Mouse (Mus musculus) urinary bladder, postnatal 36 days (tissue): ENCODE measurements around the gene Itpa.
A peak's percentile ranks its signal among the peaks of the same experiment; 100 is the strongest.
"Not testable (repeated sequence)": the region's sequence is repeated elsewhere in the genome, so short reads cannot be mapped to it uniquely, and the experiment has no call there.

Experiments used
- DNase-seq, 2 experiments: peaks; one replicate each; pipeline ENCODE4 v3.0.0; 2022; ENCODE audit warnings: low spot score in 2 of 2, mixed read lengths in 1 of 2

Itpa gene

DNA sequence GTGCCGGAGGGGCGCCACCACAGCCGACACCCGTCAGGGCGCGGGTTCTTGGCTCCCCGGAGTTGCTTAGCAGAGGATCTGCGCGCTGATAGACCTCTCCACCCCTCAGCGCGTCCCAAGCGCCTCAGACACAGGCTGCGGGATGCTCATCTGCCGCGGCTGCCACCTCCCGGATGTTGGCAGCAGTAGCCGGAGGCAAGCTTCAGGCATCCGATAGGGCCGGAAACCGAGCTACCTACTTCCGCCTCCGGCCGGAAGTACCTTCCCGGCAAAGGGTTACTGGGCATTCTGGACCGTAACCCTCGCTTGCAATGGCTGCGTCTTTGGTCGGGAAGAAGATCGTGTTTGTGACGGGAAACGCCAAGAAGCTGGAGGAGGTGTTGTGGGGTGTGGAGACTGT is at the start of gene Itpa:
Gene Itpa (plus strand): TSS at position 52 of the 400 bp plus-strand sequence.
- peak; percentile 75 to 86 for DNase-seq

DNA sequence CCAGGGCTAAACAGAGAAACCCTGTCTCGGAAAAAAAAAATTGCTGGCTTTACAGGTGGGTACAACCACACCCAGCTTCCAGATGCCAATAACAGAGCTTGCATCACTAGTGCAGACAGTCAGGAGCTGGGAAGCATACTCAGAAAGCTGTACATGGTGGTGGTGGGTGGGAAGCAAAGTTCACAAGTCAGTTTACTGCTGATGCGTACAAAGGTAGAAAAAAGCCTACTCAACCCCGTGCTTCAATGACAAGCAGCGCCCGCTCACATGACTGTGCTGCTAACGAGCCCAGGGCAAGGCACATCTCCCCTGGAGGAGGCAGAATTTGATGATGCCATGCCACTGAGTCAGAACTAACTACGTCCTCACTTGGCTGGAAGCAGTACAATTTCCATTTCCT is 48.4 kb upstream of the Itpa start:
- DNase-seq = no peak

DNA sequence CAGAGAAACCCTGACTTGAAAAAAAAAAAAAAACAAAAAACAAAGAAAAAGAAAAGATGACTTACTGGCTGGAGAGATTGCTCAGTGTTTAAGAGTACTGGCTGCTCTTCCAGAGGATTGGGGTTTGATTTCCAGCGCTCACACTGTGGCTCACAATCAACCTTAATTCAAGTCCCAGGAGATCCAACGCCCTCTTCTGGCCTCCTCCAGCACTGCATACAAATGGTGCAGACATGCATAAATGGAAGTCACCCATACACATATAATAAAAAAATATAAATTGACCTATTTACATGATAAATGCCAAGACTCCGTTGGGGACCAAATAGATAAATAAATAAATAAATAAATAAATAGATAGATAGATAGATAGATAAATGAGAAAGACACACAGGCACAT is 39.0 kb upstream of the Itpa start:
- DNase-seq = no peak

DNA sequence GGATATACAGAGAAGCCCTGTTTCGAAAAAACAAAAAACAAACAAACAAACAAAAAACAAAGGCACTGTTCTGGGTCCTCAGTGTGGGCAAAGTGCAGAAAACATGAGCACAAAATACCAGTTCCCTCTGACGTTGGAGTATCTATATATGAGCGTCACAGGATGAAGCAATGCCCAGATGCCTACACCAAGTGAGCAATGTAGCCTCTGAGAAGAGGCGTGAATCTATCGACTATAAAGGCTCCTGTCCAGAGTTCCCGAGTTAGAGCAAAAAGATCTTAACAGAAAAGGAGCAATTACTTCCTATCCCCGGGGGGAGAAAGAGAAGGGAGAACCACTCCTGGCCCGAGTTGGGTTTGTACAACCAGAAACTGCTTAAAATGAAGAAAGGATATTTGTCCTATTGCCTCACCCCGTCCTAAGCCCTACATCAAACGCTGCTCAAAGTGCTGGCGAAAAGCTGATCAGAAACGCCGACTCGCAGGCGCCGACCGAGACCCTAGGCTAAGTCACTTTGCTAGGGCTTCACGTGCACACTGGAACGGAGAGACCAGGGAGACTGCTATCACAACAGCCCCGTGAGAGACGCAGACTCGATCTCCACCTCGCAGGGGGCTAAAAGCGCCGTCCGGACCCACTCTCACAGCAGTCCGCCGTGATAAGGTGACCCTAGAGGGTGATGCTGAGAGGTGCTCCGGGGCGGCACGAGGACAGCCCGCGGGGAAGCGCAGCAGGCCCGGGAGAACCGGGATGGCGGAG is 38.2 kb upstream of the Itpa start:
- no peak for DNase-seq

DNA sequence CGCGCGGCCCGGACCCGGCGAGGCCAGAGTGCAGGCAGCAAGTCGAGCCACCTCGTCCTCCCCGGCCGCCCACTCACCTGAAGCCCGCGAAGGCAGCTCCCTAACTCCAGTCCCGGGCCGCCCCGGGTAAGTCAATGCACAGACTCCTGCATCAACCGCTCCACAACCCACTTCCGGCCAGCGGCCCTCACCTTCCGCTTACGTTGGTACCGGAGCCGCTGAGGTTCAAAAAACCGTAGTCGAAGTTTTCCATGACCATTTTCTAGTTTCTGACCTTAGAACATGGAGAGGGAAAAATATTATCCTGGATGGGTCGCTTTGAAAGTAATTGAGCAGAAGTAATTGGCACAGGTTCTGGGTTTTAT is 37.6 kb upstream of the Itpa start, which contains the start of the genes Fastkd5 and Ubox5:
Gene Fastkd5 (minus strand): TSS at position 189 of the 365 bp plus-strand sequence.
Gene Ubox5 (minus strand): TSS at position 200 of the 365 bp plus-strand sequence.
- peak; percentile 89 to 90 for DNase-seq

DNA sequence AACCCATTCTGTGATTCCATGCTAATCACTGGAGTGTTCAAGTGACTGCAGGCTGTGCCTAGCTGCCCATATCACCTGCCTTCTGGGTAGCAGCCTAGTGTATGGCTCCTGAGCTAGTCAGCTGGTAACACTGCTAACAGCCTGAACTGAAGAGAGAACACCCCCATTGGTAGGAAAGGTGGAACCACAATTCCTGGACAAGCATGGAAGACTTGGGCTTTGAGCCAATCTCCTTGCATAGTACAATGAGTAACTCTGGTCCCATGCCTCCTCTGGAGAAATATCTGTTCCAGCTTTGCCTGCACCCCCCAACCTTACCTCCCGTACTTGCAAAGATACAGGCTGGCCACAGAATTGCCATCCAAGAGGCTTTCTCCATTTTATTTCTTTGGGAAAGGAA is 35.0 kb upstream of the Itpa start:
- DNase-seq = no peak

DNA sequence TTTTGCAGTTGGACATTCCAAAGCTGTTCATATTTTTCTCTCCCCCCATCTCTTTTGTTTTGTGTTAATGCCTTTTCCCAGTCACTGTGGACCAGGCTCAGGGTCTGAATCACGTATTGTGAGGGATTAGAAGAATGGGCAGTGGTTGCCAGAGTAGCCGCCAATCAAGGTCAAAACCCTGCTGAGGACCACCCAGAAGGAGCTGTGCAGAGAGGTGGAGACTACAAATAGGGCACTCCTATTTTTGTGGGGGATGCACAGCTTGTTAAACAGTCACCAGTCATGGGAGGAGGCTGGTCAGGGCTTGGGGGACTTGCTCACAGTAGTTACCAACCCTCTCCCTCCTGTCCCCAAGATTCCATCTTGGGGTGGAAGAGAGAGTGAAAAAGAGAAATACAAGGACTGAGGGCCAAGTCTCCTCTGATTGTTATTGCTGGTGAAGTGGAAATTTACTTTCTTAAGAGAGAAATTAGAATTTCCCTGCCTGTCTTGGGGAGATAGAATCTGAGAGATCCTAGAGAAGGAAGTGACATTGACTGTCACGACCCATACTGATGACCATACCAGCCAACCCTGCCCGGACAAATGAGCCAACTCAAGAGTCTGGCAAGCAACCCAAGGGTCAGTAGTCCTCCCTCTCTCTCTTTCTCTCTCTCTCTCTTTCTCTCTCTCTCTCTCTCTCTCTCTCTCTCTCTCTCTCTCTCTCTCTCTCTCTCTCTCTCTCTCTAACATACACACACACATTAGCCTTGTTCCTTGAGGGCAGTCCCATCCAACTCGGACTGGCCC is 34.3 kb upstream of the Itpa start:
- no peak for DNase-seq

DNA sequence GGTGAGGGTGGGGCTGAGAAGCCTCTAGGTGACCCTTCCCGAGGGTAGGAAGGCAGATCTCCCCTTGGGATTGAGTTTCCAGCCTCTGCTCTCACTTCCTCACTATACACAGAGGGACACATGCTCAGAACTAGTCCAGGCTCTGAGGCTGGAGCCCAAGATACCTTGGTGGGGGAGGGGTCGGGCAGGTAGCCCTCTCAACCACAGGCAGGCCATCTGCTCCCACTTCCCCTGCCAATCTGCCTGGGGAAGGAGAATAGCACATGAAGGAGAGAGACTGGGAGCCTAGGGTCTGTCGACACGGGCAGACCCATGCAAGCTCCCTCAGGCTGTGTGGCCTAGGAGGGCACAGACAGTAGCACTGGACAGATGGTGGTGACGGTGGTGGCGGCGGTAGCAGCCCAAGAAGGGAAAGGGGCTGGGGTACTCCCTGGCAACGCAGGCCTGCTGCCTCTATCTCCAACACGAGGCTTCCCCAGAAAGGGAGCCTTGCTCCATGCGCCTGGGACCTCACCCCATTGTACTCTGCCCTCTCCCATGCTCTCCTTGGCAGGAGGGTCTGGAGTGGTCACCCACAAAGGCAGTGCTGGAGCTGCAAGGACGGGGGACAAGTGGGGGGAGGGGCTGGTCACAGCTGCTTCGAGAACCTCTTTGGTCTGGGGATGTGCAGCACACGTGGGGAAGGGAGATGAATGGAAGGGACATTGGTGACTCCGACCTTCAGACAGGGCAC is 33.2 kb upstream of the Itpa start:
- no peak for DNase-seq

DNA sequence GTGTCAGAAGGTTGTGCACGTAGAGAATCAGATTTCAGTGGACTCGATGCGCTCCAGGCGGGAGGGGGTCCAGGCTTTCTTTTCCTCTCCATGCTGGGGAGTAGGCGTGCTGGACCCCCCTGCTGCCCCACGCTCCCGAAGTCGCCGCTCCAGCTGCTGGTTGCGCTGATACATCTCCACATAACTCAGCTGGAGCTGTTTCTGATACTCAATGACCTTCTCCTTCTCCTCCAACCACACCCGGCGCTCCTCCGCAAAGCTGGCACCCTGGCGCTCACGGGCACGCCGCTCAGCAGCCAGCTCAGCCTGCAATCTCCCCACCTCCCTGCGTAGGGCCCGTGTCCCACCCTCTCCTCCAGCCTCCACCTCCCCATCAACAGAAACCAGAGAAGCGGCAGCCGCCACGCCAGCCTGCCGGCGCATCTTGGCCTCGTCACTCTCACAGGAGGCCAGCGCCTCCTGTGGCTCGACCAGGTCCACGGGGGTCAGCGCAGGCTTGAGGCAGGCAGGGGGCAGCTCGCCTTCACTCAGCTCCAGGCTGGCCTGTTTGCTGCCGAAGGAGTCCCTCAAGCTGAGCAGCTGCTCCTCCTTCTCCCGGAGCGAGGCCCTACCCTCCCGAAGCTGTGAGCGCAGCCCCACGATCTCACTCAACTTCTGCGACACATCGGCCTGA is 32.5 kb upstream of the Itpa start:
- no peak for DNase-seq

DNA sequence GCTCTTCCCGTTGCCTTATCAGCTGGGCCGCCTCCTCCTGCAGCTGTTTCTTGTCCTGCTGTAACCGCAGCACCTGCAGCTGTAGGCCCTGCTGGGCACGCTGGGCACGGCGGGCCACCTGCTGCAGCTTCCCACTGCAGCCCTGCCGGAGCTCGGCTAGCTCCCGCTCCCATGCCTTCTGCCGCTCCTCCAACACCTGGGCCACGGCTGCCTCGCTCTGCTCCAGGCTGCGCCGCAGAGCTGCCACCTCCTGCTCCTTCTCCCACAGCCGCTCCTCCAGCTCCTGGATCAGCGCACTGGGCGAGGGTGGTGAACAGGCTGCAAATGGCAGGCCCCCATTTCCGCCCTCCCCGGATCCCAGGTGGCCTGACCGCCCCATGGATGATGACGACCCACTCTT is 31.6 kb upstream of the Itpa start:
- no peak for DNase-seq

DNA sequence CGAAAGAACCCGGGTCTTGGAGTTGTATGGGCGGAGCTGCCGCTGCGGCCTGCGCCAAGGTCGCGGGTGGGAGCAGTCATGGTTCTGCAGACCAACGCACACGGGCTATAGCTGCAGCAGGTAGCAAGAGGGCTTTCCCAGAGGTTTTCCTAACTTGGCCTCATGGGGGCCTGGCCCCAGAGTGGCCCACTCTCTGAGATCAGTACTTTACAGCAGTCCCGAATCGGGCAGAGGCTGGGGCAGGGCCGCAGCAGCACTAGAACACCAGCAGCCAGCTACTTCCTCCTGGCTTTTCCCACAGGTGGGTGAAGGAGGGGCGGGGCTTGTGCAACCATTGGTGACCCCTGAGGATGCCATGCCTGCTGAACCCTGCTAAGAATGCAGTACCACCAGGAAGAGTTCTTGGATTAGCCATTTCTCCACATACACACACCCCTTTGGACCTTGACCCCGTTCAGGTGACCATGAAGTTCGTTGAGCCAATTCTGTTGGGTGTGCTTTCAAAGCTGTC is 29.3 kb upstream of the Itpa start:
- no peak for DNase-seq

DNA sequence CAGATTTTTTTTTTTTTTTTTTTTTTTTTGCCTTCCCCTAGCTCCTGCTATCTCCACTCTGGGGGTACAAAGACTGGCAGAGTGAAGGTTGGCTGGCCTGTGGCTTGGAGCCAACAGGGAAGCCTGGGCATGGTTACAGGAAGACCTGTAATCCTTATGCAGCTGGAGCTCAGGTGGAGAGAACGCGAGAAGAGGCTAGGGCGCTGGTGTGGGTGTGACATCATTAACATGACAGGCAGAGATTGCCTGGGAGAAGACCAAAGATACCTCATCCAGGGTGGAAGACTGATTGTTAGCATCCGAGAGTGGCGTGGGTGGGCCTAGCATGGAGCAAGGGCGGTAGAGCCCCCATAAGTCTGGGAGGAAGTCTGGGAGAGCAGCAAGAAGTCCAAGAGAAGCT is 28.1 kb upstream of the Itpa start:
- DNase-seq = no peak

DNA sequence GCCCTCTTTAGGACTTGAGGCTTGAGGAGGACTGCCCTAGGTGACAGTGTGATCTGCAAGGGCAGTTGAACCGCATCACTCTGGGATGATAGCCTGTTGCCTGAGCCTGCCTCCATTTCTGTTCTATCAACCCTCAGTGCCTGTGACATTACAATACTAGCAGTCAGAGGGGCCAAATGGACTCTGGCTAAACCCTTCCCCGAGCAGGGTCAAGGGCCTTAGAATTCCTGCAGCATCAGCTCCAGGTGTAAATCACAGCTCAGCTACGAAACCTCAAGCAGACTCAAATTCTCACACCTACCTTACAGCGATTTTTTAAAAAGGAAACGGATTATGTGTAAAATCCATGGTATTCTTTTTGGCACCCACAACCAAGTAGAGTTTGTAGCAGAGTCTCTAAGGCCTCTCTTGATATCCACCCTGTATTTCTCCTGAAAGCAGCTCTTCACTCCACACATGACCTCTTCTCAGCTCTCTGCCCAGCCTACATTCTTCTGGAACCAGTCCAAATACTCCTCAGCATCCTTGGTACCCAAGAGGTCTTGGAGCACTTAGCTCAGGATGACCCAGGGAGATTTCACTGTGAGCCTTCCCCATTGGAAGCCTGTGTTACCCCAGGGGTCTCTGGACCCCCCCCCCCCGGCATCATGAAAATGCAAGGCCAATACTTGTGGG is 25.9 kb upstream of the Itpa start:
- DNase-seq = no peak

DNA sequence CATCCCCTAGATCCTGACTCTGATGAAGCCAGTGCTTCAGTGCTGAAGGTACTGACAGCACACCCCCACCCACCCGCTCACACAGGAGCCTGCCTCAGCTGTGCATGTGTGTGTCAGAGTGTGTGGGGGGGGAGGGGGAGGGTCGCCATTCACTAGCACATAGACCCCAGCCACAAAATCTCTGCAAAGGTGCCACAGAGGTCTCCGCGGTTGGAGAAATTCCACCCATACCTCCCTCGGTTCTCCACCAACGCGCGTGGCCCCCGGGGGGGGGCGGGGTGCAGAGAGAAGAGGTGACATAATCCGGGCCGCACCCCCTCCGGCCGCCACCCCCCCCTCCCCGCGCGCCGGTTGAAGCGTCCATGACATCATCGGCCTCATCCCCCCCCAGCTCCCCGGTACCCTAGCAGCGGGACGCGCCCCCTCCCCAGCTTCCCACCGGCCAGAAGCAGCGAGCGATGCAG is 25.2 kb upstream of the Itpa start:
- no peak for DNase-seq

DNA sequence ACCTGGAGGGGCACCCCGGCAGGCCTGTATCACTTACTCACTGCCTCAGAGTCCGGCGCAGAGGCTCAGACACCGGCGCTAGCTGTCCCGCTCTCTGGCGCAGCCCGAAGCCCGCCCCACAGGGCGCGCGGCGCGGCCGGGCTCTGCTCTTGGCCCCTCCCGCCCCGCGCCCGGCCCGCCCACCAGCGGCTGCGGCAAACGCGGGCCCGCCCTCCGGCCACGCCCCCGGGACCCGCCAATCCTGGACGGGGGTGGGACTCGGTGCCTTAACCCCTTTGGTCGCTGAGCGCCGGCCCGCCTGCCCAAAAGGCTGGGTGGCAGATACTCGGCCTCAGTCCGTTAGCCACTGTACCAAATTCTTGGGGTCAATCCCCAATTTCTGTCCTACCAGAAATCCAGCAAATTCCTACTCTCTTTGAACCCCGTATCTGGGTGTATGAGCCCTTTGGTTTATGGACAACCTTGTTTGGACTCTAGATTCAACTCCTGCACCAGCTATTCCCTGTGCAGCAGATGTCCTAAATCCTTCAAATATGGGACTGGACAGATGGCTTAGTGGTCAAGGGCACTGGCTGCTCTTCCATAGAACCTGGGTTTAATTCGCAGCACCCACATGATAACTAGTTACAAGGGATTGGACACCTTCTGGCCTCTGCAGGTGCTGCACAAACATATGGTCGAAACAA is 24.6 kb upstream of the Itpa start, which contains the start of gene Lzts3:
Gene Lzts3 (minus strand): TSS at position 120 of the 686 bp plus-strand sequence.
- DNase-seq = peak; percentile 87 to 92

DNA sequence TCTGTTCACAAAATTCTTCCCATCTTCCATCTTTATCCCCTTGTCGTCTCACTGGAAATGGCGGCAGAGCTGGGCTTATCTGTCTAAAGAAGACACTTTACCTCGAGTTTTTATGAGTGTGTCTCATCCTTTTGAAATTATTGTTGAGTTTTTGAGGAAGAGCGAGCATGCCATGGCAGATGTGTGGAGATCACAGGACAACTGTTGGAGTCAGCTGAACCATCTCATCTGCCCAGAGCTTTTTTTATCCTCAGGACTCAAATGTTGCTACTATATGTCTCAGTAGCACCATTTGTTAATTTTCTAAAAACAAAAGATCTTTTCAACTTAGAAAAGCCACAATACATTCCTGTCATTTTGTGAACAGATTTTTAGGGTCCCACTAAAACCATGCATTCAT is 22.2 kb upstream of the Itpa start:
- no peak for DNase-seq

DNA sequence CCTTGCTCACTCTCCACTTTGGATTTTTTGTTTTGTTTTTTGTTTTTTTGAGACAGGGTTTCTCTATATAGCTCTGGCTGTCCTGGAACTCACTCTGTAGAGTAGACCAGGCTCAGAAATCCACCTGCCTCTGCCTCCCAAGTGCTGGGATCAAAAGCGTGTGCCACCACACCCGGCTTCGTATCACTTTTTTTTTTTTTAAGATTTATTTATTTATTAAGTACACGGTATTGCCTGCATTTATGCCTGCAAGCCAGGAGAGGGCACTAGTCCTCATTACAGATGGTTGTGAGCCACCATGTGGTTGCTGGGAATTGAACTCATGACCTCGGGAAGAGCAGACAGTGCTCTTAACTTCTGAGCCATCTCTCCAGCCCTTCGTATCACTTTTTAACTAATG is 18.4 kb upstream of the Itpa start:
- not testable (repeated sequence) for DNase-seq

DNA sequence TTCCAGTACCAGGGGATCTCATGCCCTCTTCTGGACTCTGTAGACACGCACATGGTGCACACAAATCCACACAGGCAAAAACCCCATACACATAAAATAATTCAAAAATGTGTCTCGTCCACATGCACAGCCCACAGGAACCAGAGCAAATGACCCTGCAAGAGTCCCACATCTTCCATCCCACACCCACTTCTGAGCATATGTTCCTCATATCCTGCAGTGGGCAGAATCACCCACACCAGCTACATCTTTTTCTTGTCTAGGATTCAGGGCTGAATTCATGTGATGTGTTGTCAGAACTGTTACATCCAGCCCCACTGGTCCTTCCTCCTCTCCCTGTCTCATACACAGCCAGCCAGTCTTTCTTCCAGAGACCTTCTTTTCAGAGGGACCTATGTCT is 14.1 kb upstream of the Itpa start:
- DNase-seq = no peak

DNA sequence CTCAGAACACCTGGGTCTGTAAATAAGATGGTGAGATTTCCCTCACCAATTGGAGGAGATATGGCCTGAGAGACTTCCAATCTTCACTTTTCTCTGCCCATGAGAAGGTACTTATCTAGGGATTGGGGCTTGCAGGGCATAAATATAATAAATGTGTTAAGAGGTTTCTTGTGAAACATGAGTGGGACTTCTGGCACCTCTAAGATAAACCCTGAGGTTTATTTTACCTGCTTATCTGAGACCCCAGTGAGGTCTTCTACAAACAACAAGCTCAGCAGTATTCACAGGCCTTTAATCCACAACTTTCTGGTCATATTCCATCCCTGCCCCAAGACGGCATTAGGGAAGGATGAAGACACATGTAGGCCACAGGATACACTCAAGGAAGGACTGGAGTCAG is 13.7 kb upstream of the Itpa start:
- DNase-seq = no peak

DNA sequence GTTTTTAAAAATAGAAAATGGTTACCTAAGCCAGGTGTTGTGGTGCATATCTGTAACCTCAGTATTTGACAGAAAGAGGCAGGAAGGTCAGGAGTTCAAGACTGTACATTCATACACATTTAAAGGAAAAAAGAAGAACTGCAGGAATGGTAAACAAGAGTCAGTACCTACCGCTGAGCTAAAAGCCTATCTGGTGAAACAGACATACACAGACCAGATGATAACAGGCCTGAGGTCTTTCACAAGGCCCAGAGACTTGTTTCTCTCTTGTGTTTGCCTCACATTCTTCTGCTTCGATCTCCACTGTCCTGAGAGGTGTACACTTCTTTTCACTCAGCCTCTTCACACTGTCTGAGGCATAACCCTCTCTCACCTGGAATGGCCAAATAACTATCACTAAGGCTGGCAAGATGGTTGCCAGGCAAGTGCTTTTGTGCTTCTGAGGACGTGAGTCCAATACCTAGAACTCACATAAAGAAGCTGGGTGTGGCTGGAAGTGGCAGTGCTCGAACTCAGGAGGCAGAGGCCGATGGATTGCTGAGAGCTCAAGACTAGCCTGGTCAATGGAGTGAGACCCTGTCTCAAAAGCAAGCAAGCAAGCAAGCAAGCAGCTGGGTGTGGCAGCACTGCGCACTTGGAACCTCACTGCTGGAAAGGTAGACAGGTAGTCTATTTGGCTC is 11.6 kb upstream of the Itpa start:
- DNase-seq = no peak
